Comparison of ENCODE assay signal across 8 mouse cellular contexts in the genomic region with DNA sequence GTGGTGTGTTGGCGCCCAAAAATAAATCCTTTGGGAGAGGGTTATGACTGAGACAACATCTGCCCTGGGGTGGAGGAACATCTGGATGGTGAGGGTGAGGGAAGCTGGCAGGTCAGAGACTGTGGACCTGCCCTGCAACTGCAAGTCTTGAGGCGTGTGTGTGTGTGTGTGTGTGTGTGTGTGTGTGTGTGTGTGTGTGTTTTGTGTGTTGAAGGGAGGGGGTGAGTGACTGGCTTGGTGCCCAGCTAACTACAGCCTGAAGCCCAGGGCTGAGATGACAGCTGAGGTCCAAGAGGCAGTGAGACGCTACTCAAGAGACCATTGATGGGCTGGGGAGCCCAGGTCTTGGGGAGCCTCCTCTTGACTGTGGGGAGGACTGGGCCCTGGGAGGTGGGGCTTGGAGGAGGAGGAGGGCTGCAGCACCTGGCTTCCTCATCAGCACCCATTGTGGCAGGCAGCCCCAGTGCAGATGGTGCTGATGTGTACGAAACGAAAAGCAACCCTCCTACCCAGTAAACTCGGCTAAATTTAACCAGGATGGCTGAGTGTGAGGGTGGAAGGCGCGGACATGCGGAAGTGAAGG.
DNase-seq lines count a peak whose midpoint lies in the region; ATAC-seq and TF ChIP-seq lines count a peak whose summit lies in the region.

No protein-coding gene starts in this region.

- no peaks in the 10 kb centered on the region for H3K9me3 ChIP-seq in lung, embryonic 14.5 days (ENCODE audit: low read depth, low read length)
- H3K9me3 ChIP-seq in forebrain, postnatal 0 days (ENCODE audit: low read length) = no peaks in the 10 kb centered on the region

- H3K36me3 ChIP-seq in heart, adult 2 months (ENCODE audit: control insufficient read depth, insufficient read depth, low read length) = peaks cover 7% of the 10 kb centered on the region; the same call in 1 of the 2 replicates
- no peaks in the 10 kb centered on the region for H3K36me3 ChIP-seq in lung, embryonic 14.5 days (ENCODE audit: insufficient read depth)
- H3K36me3 ChIP-seq in forebrain, postnatal 0 days (ENCODE audit: insufficient read depth) = 0 out of 2 replicates have a peak, but pooled peaks cover 3% of the 10 kb centered on the region

- no peak overlapping the region for H3K4me2 ChIP-seq in lung, embryonic 14.5 days
- no peak overlapping the region for H3K4me2 ChIP-seq in forebrain, postnatal 0 days (ENCODE audit: low read depth)

- ATAC-seq in lung, embryonic 14.5 days (ENCODE audit: insufficient read depth) = no peak
- ATAC-seq in forebrain, postnatal 0 days = peak; percentile 72
- no peak for ATAC-seq in megakaryocyte progenitor cell, adult 5-6 weeks (replicated peaks; ENCODE audit: poor library complexity)

- H3K4me1 ChIP-seq in heart, adult 2 months (ENCODE audit: control insufficient read depth, insufficient read depth, low read length) = peaks cover 36% of the 10 kb centered on the region
- H3K4me1 ChIP-seq in lung, embryonic 14.5 days (ENCODE audit: insufficient read depth) = no peaks in the 10 kb centered on the region
- H3K4me1 ChIP-seq in forebrain, postnatal 0 days (ENCODE audit: insufficient read depth) = 0 out of 2 replicates have a peak, but pooled peaks cover 14% of the 10 kb centered on the region

- no peak for DNase-seq in heart, adult 2 months
- no peak for DNase-seq in heart, postnatal 4 days
- DNase-seq in lung, embryonic 14.5 days = peak; percentile 60
- no peak for DNase-seq in lung, postnatal 10 days
- peak; percentile 41 for DNase-seq in forebrain, postnatal 0 days
- peak; percentile 67 to 75 for DNase-seq in right cerebral cortex, postnatal 36 days (ENCODE audit: low spot score in 2 of 2)
- no peak for DNase-seq in gastrocnemius, adult 18-20 months (ENCODE audit: low spot score)

- no peak overlapping the region for H3K4me3 ChIP-seq in heart, adult 2 months
- H3K4me3 ChIP-seq in lung, embryonic 14.5 days (ENCODE audit: low read depth, low read length) = no peak overlapping the region
- H3K4me3 ChIP-seq in forebrain, postnatal 0 days (ENCODE audit: low read depth, low read length) = no peak overlapping the region

- intact Hi-C loops in heart, adult 2 months (cut with DNase I) = no loop called here

- TF ChIP-seq POLR2A in heart, adult 2 months (IDR thresholded peaks at IDR 0.05; ENCODE audit: insufficient read depth, low read depth, low read length) = no peak

- no peak for TF ChIP-seq CTCF in heart, adult 2 months (IDR thresholded peaks at IDR 0.05)
- TF ChIP-seq CTCF in lung, embryonic 14.5 days (IDR thresholded peaks at IDR 0.05; ENCODE audit: low read depth) = no peak
- TF ChIP-seq CTCF in forebrain, postnatal 0 days (IDR thresholded peaks at IDR 0.05; ENCODE audit: low read depth) = no peak

- 35% methylated on average over 9 of the region's 9 CpGs for WGBS in heart, adult 2 months
- 58% methylated on average over 9 of the region's 9 CpGs for WGBS in lung, embryonic 14.5 days
- WGBS in forebrain, postnatal 0 days = 43% methylated on average over 9 of the region's 9 CpGs

- H3K27me3 ChIP-seq in heart, adult 2 months (ENCODE audit: control insufficient read depth, insufficient read depth, low read length) = no peaks in the 10 kb centered on the region
- H3K27me3 ChIP-seq in lung, embryonic 14.5 days (ENCODE audit: insufficient read depth, low read length) = no peaks in the 10 kb centered on the region
- H3K27me3 ChIP-seq in forebrain, postnatal 0 days (ENCODE audit: insufficient read depth, low read length) = no peaks in the 10 kb centered on the region

- no peak overlapping the region for H3K9ac ChIP-seq in heart, adult 2 months (ENCODE audit: low read depth, low read length)
- H3K9ac ChIP-seq in lung, embryonic 14.5 days = no peak overlapping the region
- no peak overlapping the region for H3K9ac ChIP-seq in forebrain, postnatal 0 days

- H3K27ac ChIP-seq in heart, adult 2 months = peak overlapping the region; percentile 47
- no peak overlapping the region for H3K27ac ChIP-seq in lung, embryonic 14.5 days (ENCODE audit: low read depth)
- H3K27ac ChIP-seq in forebrain, postnatal 0 days (ENCODE audit: low read depth, low read length) = peak overlapping the region; percentile 69

- TF ChIP-seq EP300 in heart, adult 2 months (IDR thresholded peaks at IDR 0.05; ENCODE audit: insufficient read depth, low read depth, low read length) = no peak

- H3K79me2 ChIP-seq in heart, adult 2 months (replicated peaks; ENCODE audit: control insufficient read depth, insufficient read depth, low read length) = no peaks in the 10 kb centered on the region

Comparison
In these comparisons a context has a peak if more than half of its experiments do, and no peak if none do; other contexts are left out.
1. DNase-seq: peak in lung, embryonic 14.5 days (single experiment), forebrain, postnatal 0 days (single experiment) and right cerebral cortex, postnatal 36 days (2 of 2); none in heart, adult 2 months (0 of 2), heart, postnatal 4 days (single experiment), lung, postnatal 10 days (single experiment) and gastrocnemius, adult 18-20 months (single experiment).